Mouse (Mus musculus) lung, adult 18-20 months (tissue): ENCODE measurements around the gene Tmigd3.
A peak's percentile ranks its signal among the peaks of the same experiment; 100 is the strongest.

Source experiments
- DNase-seq, 2 experiments: peaks; one replicate each; pipeline ENCODE4 v3.0.0; 2022; ENCODE audit warnings: mixed read lengths in 2 of 2

The Tmigd3 gene

DNA sequence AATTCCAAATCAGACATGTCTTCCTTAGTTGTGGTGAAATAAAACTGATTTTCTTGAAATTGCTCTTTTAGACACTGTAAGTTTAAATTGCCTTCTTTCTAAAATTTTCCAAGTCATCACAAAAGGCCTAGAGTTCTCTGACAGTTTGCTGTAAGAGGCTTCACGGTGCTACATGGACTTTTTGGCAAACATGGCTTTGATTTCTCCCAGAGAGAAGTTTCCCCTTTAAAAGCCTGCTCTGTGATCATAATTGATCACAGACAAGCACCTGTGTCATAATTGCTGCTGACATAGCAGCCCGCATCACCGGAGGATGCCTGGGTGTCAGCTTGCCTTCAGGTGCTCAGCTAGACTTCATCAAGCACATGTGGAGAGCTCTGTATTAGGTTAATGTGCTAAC, at the start of gene Tmigd3, which contains the start of gene Adora3:
TSS of gene Tmigd3 (plus strand) at position 346 of the 400 bp plus-strand sequence.
TSS of gene Adora3 (plus strand) at position 301 of the 400 bp plus-strand sequence.
- DNase-seq, result no peak

DNA sequence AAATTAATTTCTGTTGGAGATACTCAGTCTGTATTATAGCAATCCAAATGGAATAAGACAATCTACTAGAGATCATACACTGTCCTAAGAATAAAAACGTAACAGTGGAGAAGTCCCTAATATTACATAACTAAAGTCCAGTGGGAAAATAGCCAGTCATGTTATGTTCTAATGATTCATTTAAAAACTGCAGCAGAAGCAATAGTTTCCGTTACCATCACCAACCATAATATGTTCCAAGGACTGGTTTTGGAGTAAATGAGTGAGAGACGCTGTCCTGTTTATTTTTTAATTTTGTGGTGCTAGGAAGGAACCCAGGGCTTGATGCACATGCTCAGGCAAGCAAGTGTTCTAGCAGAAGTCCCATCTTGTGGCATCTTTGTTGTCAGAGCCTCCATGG, 49.2 kb upstream of the Tmigd3 start:
- DNase-seq, result no peak

DNA sequence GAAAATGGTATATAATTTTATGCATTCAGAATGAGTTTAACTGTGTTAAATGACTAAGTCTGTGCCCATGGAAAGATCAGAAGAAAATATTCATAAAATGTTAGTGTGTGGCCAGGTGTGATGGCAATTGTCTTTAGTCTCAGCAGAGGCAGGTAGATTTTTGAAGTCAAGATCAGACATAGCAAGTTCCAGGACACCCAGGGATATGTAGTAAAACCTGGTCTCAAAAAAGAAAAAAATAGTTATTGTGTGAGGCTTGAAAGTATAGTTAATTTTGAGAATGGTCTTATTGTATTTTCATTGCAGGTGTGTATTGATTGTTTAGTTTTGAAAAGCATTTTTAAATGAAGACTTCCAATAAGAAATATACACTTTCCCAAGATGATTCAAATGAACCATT, 47.1 kb upstream of the Tmigd3 start:
- no peak for DNase-seq

DNA sequence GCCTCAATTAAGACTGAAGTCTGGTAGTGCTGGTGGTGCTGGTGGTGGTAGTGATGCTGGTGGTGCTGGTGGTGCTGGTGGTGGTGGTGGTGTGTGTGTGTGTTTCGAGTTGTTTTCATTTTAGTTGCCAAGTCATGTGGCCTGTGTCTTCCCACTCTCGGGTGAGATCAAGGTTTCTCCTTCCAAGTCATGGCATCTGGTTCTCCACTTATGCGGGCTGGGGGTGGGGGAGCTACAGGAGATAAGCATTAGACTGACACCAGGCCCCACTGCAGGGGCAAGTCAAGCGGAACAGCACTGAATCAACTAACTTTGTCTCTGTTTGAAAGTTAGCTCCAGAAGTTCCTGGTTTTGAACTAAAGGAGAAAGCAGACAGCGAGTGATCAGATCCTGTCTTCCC, 46.6 kb upstream of the Tmigd3 start:
- no peak for DNase-seq

DNA sequence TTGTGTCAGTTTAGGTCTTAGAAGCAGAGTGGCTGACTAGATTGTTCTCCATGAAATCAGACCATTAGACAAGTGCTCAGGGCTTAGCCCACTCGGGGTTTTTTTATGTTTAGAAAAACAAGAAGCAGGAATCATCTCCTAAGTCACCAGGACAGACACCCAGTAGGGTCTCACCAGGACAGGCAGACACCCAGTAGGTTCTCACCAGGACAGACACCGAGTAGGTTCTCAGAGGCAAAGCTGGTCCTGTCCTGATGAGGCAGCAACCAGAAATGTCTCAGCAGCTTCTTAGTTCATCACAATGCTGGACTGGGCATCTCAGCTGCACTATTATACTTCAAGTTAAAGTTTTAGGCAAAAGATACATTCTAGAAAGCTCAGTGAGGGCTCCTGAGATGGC, 46.0 kb upstream of the Tmigd3 start:
- DNase-seq, result no peak

DNA sequence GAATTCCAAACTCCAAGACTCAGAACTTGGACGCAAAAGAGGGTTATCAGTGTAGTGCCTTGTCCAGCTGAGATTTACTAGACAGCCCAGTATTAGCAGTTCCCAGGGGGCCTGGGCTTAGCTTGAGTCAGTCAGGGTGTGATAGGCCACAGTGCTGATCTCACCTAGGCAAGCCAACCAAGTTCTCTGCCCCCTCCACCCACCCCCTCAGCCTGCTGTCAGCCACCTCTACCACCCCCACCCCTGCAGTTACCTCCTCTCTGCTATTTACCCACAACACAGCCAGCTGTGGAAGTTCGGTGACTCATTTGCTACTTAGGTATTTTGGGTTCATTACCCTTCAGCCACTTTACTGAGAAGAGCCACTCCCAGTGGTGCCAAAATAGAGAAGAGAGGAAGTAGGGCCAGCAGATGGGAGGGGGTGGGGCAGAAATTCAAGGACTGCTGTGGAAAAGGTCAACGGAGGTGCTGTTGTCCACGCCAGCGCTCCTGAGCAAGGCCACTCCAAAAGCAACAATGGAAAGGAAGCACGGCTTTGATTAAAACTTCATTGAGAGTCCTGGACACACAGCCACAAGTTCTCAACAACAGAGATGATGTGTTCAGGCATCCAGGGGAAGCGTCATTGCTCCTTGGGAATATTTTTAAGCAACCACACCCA, 45.1 kb upstream of the Tmigd3 start:
- DNase-seq, result peak; percentile 65 to 83

DNA sequence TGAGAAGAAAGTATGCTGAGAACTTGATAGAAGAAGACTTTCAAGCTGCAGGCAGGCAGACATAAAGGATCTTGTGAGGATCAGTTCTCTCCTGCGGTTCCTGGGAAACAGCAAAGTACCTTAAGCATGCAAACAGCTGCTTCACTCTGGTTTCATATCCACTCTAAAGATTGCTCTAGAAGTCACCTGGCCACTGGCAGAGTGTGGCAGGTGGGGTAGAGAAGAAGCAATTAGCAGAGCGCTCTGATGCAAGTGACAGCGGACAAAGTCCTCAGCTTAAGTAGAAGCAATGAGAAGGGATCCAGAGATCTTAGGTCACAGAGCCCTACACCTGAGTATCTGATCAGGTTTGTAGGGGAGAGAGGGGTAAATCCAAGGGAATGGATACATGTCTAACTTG, 39.1 kb upstream of the Tmigd3 start:
- DNase-seq, result no peak

DNA sequence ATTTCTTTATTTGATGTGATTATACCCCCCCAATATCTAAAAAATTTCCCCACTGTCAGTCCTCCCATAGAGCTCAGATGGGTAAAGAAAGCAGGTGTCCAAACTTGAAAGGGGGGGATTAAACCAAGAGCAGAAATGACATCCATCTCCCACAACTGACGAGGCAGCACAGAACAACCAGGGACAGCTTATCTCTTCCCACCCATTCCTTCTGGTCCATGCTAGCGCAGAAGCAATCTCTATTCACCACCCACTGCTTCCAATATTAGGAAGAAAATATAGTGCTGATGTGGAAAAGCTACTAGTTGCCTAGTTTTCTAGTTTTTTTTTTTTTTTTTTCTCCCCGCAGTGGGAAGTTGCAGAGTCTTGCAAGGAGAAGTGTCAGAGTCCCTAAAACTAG, 34.8 kb upstream of the Tmigd3 start:
- no peak for DNase-seq

DNA sequence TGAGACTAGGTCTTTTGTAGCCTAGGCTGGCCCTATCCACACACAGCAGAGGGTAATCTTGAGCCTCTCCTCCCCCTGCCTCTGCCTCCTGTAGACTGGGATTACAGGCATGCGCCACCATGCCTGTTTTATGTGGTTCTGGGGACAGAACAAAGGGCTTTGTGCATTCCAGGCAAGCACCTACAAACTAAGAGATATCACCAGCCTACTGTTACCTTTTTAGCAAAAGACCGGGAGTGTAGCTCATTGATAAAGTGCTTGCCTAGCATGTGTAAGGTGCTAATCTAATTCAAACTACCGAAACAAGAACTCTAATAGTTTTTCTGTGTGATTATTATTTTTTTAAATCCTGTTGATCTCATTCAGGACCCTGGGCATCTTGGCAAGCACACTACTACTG, 33.8 kb upstream of the Tmigd3 start:
- DNase-seq, result no peak

DNA sequence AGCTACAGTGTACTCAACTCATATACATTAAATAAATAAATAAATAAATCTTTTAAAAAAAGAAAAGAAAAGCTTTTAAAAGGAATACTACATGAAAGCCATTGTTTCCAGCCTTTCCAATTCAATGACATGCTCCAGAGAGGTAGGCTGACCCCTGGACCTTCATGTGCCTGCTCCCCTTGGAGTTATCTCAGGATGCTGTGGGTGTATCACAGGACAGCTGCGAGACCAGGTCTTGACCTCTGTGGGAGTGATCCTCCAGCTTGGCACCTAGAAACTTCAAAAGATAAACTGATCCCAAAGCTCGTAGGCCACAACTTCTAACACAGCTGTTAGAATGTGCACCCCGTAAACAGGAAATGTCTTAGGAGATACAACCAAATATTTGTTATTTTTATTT, 32.0 kb upstream of the Tmigd3 start:
- no peak for DNase-seq

DNA sequence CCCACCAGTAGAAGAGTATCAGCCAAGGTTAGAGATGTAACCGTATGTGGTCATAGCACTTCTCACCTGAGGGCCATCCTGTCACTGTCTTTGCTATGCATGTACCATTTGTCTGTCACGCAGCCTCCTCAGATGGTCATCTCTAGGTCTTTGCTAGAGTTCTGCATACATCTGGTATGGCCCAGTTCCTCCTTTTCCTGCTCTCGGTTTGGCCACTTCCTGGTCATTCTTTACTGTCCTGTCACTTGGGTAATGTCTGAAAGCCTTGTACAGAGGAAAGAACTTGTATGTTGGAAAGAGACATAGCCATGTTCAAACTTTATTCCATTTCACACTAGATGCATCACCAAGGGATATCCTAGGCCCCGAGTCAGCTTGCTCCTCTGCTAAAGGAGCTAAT, 30.9 kb upstream of the Tmigd3 start:
- no peak for DNase-seq

DNA sequence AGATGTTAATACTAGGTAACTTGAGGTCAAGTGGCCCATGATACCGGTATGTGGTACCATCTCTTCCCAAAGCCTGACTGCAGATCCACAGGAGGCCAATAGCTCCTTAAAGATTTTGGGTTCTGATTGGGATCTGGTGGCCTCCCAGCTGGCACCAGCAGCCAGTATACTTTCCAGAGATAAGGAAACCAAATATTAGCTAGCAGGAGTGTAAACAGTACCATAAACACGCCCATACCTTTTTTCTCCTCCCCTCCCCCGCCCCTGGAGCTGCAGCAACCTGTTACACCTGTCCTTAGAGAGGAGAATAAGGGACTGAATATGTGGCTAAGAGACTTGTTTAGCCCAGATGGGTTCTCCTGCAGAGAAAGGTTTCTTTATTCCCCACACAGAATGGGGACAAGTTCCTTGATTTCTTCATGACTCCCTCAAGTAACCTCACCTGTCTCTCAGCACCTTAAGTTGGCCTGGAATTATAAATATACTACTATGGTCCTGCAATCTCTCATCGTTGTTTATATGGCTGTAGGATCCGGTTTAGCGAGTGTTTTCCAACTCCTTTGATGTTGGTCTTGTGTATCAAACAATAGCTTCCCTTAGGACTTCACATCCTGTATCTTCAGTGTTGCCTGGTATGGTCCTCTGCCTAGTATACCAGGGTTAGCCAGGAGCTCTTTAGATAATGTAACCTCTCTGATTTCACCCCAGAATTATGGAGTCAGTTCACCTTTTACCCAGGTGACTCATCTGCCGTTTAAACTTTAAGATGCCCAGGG, 24.2 kb upstream of the Tmigd3 start:
- DNase-seq, result peak; percentile 26 to 61

DNA sequence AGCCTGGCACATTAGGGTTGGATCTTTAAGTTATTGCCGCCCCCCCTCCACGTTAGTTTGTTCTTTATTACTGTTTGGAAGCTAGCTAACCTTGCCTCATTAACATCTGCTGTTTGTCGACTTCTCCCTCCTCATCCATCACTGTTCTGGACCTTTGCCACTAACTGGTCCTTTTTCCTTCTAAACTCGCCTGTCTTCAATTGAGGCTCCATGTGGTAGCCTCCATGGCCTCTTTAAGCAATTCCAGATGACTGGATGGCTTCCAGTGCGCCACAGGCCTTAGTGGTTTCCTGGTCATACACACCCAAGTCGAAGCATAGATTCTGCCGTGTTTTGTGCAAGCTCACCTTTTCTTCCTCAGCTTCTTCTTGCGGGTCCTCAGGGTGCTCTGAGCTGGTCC, 16.9 kb upstream of the Tmigd3 start:
- no peak for DNase-seq

DNA sequence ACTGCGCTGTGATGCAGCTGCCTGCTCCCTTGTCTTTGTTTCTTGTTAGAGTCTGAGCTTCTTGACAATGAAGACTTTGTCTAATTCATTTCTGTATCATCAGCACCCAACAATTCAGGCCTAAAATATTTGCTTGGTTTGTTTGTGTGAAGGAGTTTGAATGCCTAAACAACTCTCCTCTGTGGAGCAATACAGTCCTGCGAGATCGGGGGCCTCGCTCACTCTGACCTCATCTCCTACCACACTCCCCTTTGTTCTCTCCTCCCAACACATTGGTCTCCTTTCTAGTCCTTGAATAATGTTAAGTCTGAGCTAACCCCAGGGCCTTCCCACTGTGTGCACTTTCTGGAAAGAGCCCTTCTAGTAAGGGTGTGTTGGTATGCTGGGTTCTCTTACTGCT, 15.9 kb upstream of the Tmigd3 start:
- no peak for DNase-seq

DNA sequence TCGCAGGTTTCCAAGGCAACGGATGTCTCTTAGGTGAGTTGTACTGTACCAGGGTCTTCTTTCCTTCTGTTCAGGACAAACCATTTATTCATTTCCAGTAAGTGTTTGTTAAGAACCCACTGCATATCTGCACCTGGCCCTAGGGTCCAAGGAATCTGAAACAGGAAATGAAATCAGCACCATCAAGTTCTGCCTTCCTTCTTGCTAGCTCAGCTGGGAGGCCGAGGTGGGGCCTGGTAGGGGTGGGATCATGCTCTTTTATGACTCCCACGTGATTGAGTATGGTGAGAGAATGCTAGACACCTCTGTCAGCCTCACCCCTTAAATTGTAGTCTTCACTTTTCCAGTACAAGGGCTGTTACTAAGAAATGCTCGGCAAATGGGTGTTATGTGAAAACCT, 13.2 kb upstream of the Tmigd3 start:
- no peak for DNase-seq

DNA sequence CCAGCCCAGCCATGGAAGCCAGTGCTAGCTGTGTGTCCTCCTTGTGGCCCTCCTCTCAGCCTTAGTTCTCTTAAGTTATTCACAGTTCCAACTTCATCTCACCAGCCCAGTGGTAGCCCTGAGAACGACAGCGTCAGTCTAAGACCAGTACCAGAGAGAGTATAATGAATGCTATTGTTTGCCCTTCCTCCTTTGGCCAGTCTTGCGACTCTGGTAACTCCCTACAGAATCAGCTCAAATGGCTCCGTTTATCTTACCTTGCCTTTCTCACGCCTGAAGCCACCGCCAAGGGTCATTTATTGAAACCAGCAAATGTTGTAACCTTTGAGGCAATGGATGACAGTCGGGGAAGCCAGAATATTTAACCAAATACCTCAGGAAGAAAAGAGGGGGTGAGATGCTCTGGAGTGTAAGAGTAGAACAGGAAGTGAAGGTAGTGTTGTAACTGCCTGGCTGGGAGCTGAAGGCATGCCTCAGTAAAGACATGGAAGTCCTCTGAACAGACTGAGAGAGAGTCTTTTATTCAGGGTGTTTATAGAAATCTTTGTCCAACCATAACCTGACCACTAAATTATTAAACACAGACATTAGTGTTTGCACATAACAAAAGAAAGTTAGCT, 8.8 kb upstream of the Tmigd3 start:
- peak in 1 of 2 experiments; percentile 2 for DNase-seq

DNA sequence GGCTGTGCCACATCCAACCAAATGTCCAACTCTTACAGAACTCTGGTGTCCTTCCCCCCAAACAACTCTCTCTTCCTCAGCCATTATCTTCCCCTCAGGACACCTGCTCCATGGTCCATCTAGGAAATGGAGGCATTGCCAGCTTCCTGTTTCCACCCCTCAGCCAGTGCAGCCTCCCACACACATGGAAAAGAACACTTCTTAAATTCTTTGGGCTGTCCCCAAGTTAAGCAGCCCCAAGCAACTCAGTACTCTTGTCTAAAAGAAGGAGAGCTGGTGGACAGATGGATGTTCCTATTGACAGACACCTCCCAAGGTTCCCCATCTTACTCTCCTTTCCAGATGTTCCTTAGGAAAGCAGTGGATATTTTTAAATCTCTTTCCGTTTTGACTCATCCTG, 6.6 kb upstream of the Tmigd3 start:
- DNase-seq, result no peak

DNA sequence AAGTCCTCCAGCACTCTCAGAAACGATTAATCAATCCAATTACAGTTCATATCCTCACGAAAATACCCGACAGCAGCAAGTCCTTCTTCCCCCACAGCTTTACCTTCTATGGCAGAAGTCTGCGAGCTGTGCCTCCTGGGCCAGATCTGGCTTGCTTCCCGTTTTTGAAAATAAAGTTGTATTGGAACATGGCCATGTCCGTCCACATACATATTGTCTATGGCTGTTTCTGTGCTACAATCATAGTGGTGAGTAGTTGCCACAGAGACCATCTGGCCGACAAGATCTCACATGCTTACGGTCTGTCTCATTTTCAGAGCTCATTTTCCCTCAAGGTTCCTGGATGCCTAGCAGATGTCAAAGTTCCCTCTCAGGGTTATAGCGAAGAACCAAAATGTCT, 5.6 kb upstream of the Tmigd3 start:
- DNase-seq, result no peak

DNA sequence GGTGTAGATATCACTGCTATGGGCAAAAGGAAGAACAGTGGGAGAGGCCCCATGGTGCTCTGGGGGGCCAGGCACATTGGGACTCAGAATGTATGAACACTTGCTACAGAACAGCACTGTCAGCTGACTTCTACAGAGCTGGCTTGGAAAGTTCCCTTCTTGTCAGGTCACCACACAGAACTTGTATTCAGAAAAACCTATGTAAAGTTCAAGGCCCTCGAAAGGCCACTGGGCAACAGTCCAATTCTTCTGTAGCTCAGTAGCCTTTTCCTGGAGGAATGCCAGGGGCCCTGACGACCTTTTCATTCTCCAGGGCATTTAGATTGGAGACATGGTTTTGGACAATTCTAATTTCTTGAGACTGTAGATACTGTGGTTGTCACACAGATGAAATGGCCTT, 2.6 kb upstream of the Tmigd3 start:
- peak; percentile 36 to 59 for DNase-seq

DNA sequence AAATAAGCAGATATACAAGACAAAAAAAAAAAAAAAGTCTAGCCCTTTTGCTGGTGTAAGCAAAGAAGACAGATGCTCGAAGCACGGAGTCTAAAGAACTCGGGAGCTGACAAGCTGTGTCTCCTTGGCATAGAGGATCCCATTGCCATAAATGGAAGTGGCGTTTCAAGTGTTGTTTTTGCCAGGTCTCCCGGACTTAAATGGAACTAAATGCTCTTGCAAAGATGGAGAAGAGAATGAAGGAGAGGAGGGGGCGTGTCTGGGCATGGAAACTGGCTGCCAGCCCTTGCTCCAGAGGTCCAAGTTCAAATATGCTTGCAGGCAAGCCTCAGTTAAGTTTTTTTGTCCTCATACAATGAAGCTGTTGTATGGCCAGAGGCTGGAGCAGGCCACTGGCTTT, 1.3 kb downstream of the Tmigd3 start:
- no peak for DNase-seq

DNA sequence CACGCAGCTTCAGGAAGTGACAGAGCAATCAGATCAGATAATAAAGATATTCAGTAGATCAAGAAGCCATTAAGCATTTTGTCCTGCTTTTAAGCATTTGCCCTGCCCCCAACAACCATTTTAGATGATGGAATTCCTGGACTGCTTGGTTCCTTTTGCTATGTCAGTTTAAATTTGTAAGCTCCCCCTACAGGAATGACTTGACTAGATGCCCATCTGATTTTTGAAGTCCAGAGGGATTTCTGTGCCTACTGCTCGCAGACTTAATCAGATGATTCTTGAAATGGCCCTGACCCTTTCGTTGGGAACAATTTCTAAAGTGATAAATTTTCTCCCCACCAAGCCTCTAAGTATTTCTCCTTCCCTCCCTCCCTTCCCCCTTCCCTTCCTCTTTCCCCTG, 1.9 kb downstream of the Tmigd3 start:
- no peak for DNase-seq

DNA sequence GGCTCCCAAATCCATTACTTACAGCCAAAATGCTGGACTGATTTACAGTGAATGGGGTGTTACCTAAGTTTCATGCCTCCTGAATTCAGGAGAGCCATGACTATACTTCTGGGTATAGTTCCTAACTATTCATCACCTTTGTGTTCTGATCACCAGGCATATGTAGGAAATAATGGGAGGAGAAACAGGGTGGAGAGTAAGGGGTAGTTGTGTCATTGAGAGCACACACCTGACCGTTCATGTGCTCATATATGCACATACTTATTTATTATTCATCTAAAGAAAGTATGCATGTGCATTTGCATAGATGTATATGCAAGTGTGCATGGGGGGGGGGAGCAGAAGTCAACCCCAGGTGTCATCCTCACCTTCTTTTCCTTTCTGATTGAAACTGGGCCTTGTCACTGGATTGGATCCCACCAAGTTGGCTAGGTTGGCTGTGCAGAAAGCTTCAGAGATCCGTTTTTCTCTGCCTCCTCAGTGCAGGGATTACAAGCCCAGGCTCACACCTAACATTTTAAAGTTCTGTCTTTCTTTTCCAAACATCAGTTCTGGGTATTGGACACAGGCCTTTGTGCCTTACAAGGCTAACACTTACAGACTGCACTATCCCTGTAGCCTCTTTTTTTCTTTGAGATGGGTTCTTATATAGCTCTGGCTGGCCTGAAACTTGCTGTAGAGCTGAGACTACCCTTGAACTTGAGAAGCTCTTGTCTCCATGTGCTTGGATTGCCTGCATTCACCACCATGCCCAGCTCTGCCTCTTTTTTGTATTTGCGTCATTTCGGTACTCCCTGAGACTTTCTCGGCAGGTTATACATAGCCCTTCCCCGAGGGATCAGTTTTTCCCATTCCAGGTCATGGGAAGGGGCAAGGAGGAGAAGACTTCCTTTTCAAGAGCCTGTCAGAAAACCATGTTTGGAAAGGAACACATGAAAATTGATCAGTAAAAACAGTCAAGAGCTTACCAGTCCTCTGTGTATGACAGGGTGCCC, 3.0 kb downstream of the Tmigd3 start:
- no peak for DNase-seq

DNA sequence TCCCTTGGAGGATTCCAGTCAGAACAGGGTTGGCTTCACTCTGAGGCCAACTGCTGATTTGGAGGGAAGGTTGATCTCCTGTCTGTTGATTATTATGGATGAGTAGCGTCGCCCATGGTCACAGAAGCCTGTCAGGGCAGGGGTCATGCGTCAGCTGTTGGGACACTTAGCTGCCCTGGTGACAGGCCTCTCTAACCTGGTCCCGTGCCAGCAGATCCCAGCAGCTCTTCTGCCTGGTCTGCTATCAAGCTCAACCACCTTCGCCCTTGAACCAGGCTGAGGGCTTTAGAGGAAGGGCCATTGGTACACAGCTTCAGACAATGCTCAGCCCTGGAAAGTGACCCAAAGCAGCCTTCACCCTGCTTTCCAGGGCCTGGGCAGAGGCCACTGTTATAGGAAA, 5.3 kb downstream of the Tmigd3 start:
- no peak for DNase-seq
